Mouse (Mus musculus) kidney, embryonic 14.5 days (tissue): ENCODE results near the gene Olfr619. TPM values are rescaled to one million over a fixed set of nuclear protein-coding genes. Genes with fewer than 3 reads are reported as not detected.

Experiments
- ATAC-seq: fragments of 200-750 bp; cut with Nextera tagmentation; 2 replicates; pipeline ENCODE4 v1.8.0; 2017; ENCODE audit warnings: moderate number of reproducible peaks, mild to moderate bottlenecking, moderate TSS enrichment, moderate library complexity; ENCODE audit not compliant: low FRiP score, low TSS enrichment
- H3K27ac ChIP-seq: fragments of 300-500 bp; sonication (generic); 2 replicates; pipeline ENCODE4 v1.5.1; 2014; ENCODE audit warnings: low read depth, mild to moderate bottlenecking, low read length, moderate library complexity, mixed read lengths
- H3K27me3 ChIP-seq: fragments of 300-500 bp; sonication (generic); 2 replicates; pipeline ENCODE4 v1.6.1; 2014; ENCODE audit warnings: mild to moderate bottlenecking, low read length; ENCODE audit not compliant: control insufficient read depth, insufficient read depth
- H3K36me3 ChIP-seq: fragments of 300-500 bp; sonication (generic); 2 replicates; pipeline ENCODE4 v1.6.1; 2014; ENCODE audit warnings: low read length, mixed read lengths; ENCODE audit not compliant: control insufficient read depth, insufficient read depth
- H3K4me1 ChIP-seq: fragments of 300-500 bp; sonication (generic); 2 replicates; pipeline ENCODE4 v1.6.1; 2014; ENCODE audit warnings: low read length, mixed read lengths; ENCODE audit not compliant: control insufficient read depth, insufficient read depth
- H3K4me2 ChIP-seq: fragments of 300-500 bp; sonication (generic); replicated peaks from 2 replicates; pipeline ENCODE4 v1.6.1; 2014; ENCODE audit warnings: low read depth, mild to moderate bottlenecking, low read length
- H3K4me3 ChIP-seq: fragments of 300-500 bp; sonication (generic); 2 replicates; pipeline ENCODE4 v1.5.1; 2014; ENCODE audit warnings: mild to moderate bottlenecking, low read length
- H3K9ac ChIP-seq: fragments of 300-500 bp; sonication (generic); 2 replicates; pipeline ENCODE4 v1.6.1; 2014; ENCODE audit warnings: low read depth, mild to moderate bottlenecking, low read length, moderate library complexity
- H3K9me3 ChIP-seq: fragments of 300-500 bp; sonication (generic); 2 replicates; pipeline ENCODE4 v1.6.1; 2016; ENCODE audit warnings: low read length; ENCODE audit not compliant: control insufficient read depth
- WGBS: fragments of 180-500 bp; shearing (Covaris S2); extraction: QIAGEN DNeasy Blood & Tissue Kit; methylation state at CpG from one replicate; pipeline ENCODE4 v1.1.7; 2014; 5-methylcytosine and 5-hydroxymethylcytosine counted together
- microRNA-seq: library from miRNA; unstranded; fragments of <30 nt; microRNA quantifications from one replicate; pipeline ENCODE4, GENCODE M21; 2016
- polyA plus RNA-seq: library from polyadenylated mRNA; unstranded; fragments of >200 nt; fragmentation: Nextera tagmentation; extraction: Ambion mirVana; gene quantifications from 2 replicates; pipeline ENCODE4 v1.2.1, GENCODE M21; 2014

The Olfr619 gene
- polyA plus RNA-seq, 1 experiment from 2014 or later = not detected

DNA sequence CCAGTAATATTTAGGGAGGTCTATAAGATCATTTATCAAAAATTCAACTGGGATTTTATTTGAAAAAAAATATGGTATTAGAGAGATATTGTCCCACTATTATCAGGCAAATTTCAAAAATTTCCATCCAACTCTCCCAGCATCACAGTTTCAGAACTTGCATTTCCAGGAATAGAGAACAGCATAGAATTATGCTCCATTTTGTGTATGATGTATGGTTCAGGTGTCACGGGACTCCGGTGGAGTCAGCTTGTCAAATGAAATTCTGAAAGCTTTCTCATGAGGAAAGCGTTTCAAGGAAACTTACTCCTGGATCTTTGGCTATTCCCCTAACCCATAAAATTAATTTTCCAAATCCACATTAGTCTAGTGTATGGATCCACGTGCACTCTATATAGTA, 43.7 kb downstream of the Olfr619 start:
- 83% methylated on average over 4 of the region's 4 CpGs for WGBS
- H3K4me2 ChIP-seq = no peak overlapping the region
- H3K27me3 ChIP-seq = no peaks in the 10 kb centered on the region
- H3K4me1 ChIP-seq = no peaks in the 10 kb centered on the region
- H3K4me3 ChIP-seq = no peak overlapping the region
- no peaks in the 10 kb centered on the region for H3K9me3 ChIP-seq
- ATAC-seq = no peak
- no peaks in the 10 kb centered on the region for H3K36me3 ChIP-seq
- no peak overlapping the region for H3K27ac ChIP-seq
- no peak overlapping the region for H3K9ac ChIP-seq

Small RNA genes lying within 50 kb of the gene (microRNA-seq; reads per million reads assigned to microRNA genes)
- gene Gm26506 = not detected

Other genes with a start within 250 kb of the Olfr619 start
- not detected in 2 replicates for gene Olfr601, start 237.9 kb upstream of the Olfr619 start, polyA plus RNA-seq
- not detected in 2 replicates for gene Olfr603, start 214.4 kb upstream of the Olfr619 start, polyA plus RNA-seq
- gene Usp17lc, start 185.5 kb upstream of the Olfr619 start, polyA plus RNA-seq = not detected in 2 replicates
- not detected in 2 replicates for gene Olfr605, start 155.1 kb upstream of the Olfr619 start, polyA plus RNA-seq
- not detected in 2 replicates for gene Olfr606, start 151.5 kb upstream of the Olfr619 start, polyA plus RNA-seq
- not detected in 2 replicates for gene Olfr607, start 136.4 kb upstream of the Olfr619 start, polyA plus RNA-seq
- not detected in 2 replicates for gene Olfr608, start 130.7 kb upstream of the Olfr619 start, polyA plus RNA-seq
- gene Olfr609, start 102.5 kb upstream of the Olfr619 start, polyA plus RNA-seq = not detected in 2 replicates
- not detected in 2 replicates for gene Olfr610, start 88.5 kb upstream of the Olfr619 start, polyA plus RNA-seq
- gene Olfr611, start 79.7 kb upstream of the Olfr619 start, polyA plus RNA-seq = not detected in 2 replicates
- gene Olfr612, start 57.9 kb upstream of the Olfr619 start, polyA plus RNA-seq = not detected in 2 replicates
- not detected in 2 replicates for gene Olfr613, start 52.5 kb upstream of the Olfr619 start, polyA plus RNA-seq
- gene Olfr615, start 44.5 kb upstream of the Olfr619 start, polyA plus RNA-seq = not detected in 2 replicates
- not detected in 2 replicates for gene Olfr616, start 31.4 kb upstream of the Olfr619 start, polyA plus RNA-seq
- not detected in 2 replicates for gene Olfr617, start 27.5 kb upstream of the Olfr619 start, polyA plus RNA-seq
- gene Olfr618, start 10.5 kb upstream of the Olfr619 start, polyA plus RNA-seq = not detected in 2 replicates
- not detected in 2 replicates for gene Olfr620, start 12.0 kb downstream of the Olfr619 start, polyA plus RNA-seq
- not detected in 2 replicates for gene Olfr622, start 42.1 kb downstream of the Olfr619 start, polyA plus RNA-seq
- not detected in 2 replicates for gene Olfr623, start 63.1 kb downstream of the Olfr619 start, polyA plus RNA-seq
- gene Olfr624, start 70.6 kb downstream of the Olfr619 start, polyA plus RNA-seq = 0.04 TPM in 1 of 2 replicates, not detected in the other
- gene Olfr625-ps1, start 82.1 kb downstream of the Olfr619 start, polyA plus RNA-seq = not detected in 2 replicates
- gene Olfr243, start 114.1 kb downstream of the Olfr619 start, polyA plus RNA-seq = not detected in 2 replicates
- gene Olfr628, start 129.8 kb downstream of the Olfr619 start, polyA plus RNA-seq = not detected in 2 replicates
- gene Olfr629, start 144.4 kb downstream of the Olfr619 start, polyA plus RNA-seq = not detected in 2 replicates
- gene Olfr630, start 156.8 kb downstream of the Olfr619 start, polyA plus RNA-seq = not detected in 2 replicates
- gene Olfr69, start 171.0 kb downstream of the Olfr619 start, polyA plus RNA-seq = not detected in 2 replicates
- not detected in 2 replicates for gene Olfr68, start 179.1 kb downstream of the Olfr619 start, polyA plus RNA-seq
- gene Olfr67, start 191.2 kb downstream of the Olfr619 start, polyA plus RNA-seq = not detected in 2 replicates
- 1,529 and 1,788 TPM in 2 replicates for gene Hbb-bt, start 213.4 kb downstream of the Olfr619 start, polyA plus RNA-seq
- 3,842 and 4,307 TPM in 2 replicates for gene Hbb-bs, start 227.5 kb downstream of the Olfr619 start, polyA plus RNA-seq
- not detected in 2 replicates for gene Hbb-bh2, start 239.9 kb downstream of the Olfr619 start, polyA plus RNA-seq
- 2.8 and 6.5 TPM in 2 replicates for gene Hbb-bh1, start 242.6 kb downstream of the Olfr619 start, polyA plus RNA-seq